Mouse (Mus musculus) kidney, adult 2 months (tissue): Measurements from ENCODE around the gene Grap.

ENCODE experiments used
- CTCF ChIP-seq: fragments of 200-500 bp; conservative IDR thresholded peaks from 2 replicates; pipeline ENCODE4 v1.5.1; 2011; ENCODE audit warnings: low read depth, mild to moderate bottlenecking, control low read depth, low read length, moderate library complexity, mixed read lengths; ENCODE audit not compliant: insufficient read depth, insufficient read length
- POLR2A ChIP-seq: fragments of 200-500 bp; IDR thresholded peaks from one replicate; pipeline ENCODE4 v1.6.1; 2011; ENCODE audit warnings: low read depth, low read length, control low read depth

DNA sequence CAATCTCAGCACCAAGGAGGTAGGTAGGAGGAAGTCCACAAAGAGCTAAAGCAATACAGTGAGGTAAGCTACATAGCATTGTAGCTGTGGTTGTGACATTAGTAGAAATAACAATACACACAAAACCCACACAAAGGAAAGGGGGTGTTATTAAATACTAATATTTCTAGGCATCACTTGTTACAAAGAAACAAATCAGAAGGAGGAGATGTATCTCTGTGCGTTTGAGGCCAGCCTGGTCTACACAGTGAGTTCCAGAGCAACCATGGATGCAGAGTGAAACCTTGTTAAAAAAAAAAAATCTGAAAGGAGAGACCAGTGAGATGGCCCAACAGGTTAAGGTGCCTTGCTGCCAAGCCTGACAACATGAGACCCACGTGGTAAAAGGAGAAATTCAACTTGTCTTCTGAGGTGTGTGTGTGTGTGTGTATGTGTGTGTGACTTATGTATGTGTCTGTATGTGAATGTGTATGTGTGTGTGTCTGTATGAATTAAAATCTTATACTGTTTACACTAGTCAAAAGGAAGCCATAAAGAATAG, 6.5 kb upstream of the Grap start:
- no peak for TF ChIP-seq CTCF
- TF ChIP-seq POLR2A: no peak
